Comparison of ENCODE assay signal across 8 mouse cellular contexts in genomic region chr4:43442456-43443361, GRCm38 (mm10). TPM values are rescaled to one million over a fixed set of nuclear protein-coding genes. Genes with fewer than 3 reads are reported as not detected.
A peak's percentile ranks its signal among the peaks of the same experiment; 100 is the strongest.
DNase-seq lines count a peak whose midpoint lies in the region; ATAC-seq and TF ChIP-seq lines count a peak whose summit lies in the region.

No protein-coding gene starts in this region.

- TF ChIP-seq CTCF in left cerebral cortex, adult 2 months (IDR thresholded peaks at IDR 0.05) = no peak

- H3K27me3 ChIP-seq in hindbrain, embryonic 15.5 days = no peaks in the 10 kb centered on the region

- peak overlapping the region; percentile 96 for H3K9ac ChIP-seq in hindbrain, embryonic 15.5 days

- peak; percentile 78 for ATAC-seq in hindbrain, embryonic 15.5 days (ENCODE audit: low FRiP score, low read depth)

- H3K27ac ChIP-seq in hindbrain, embryonic 15.5 days (replicated peaks) = peak overlapping the region; percentile 96
- H3K27ac ChIP-seq in left cerebral cortex, adult 2 months = peak overlapping the region; percentile 94
- peak overlapping the region; percentile 55 for H3K27ac ChIP-seq in macrophage

- peaks cover 18% of the 10 kb centered on the region for H3K4me1 ChIP-seq in hindbrain, embryonic 15.5 days (replicated peaks)

- peak overlapping the region; percentile 85 for H3K4me2 ChIP-seq in hindbrain, embryonic 15.5 days

- intact Hi-C loops in left cerebral cortex, adult 2 months (cut with DNase I) = loop anchor here (1.0 to 5.0 kb wide), 6 partner anchors 36 to 270 kb away; partner anchors contain the start of genes Creb3, Gba2, Hint2 and Olfr71

- peak overlapping the region; percentile 75 for H3K4me3 ChIP-seq in hindbrain, embryonic 15.5 days
- peak overlapping the region; percentile 82 for H3K4me3 ChIP-seq in left cerebral cortex, adult 2 months
- peak overlapping the region; percentile 66 for H3K4me3 ChIP-seq in macrophage (ENCODE audit: inconsistent target)

- H3K79me2 ChIP-seq in macrophage (ENCODE audit: inconsistent target) = peaks cover 15% of the 10 kb centered on the region

- no peaks in the 10 kb centered on the region for H3K9me3 ChIP-seq in hindbrain, embryonic 15.5 days

- under 1% methylated on average over 68 of the region's 88 CpGs for WGBS in hindbrain, embryonic 15.5 days
- WGBS in macrophage (ENCODE audit: missing documents) = under 1% methylated on average over 88 of the region's 88 CpGs

- peaks cover 28% of the 10 kb centered on the region for H3K36me3 ChIP-seq in hindbrain, embryonic 15.5 days
- peaks cover 21% of the 10 kb centered on the region for H3K36me3 ChIP-seq in macrophage (ENCODE audit: inconsistent target)

- DNase-seq in NIH3T3 (ENCODE audit: low read depth) = peak; percentile 85
- DNase-seq in cerebellum, adult 8-10 months = peak; percentile 73
- DNase-seq in forelimb bud, embryonic 11.5 days (ENCODE audit: low read depth, low spot score) = peak; percentile 75
- peak; percentile 72 to 81 for DNase-seq in left cerebral cortex, adult 2 months (ENCODE audit: extremely low spot score in 1 of 2, low spot score in 2 of 2)
- peak; percentile 76 to 79 for DNase-seq in right cerebral cortex, postnatal 10 days (ENCODE audit: low spot score in 2 of 2)
- peak; percentile 73 to 75 for DNase-seq in urinary bladder, postnatal 4 days (ENCODE audit: low spot score in 2 of 2)

RNA-seq across cellular contexts. Expression of gene Tesk1, which starts 1.0 kb away (rescaled TPM):
- 16.2 and 16.8 TPM in 2 replicates for polyA plus RNA-seq in hindbrain, embryonic 15.5 days (2015; fragmentation: Nextera tagmentation; extraction: Ambion mirVana)
- total RNA-seq in left cerebral cortex, adult 2 months (2021) = 100 to 1,000 TPM; 102 to 103 TPM
- total RNA-seq in macrophage (2018; cell fraction: chromatin; rRNA removed) = 10 to 100 TPM in 25 of 26 experiments, 1 to 10 TPM in 1; 6.5 to 65.0 (median 35.2) TPM
- 10 to 100 TPM; 33.5 to 59.0 (median 44.7) TPM for total RNA-seq in macrophage (2018; cell fraction: cytosol; rRNA removed)
- 10 to 100 TPM; 20.1 to 53.9 (median 36.3) TPM for total RNA-seq in macrophage (2018; cell fraction: nucleus; rRNA removed)
- polyA plus RNA-seq in macrophage (2018) = 40.0 to 51.6 TPM (median 50.0 TPM) in 3 replicates

RNA-seq across cellular contexts. Expression of gene Cd72, which starts 11.7 kb away (rescaled TPM):
- polyA plus RNA-seq in hindbrain, embryonic 15.5 days (2015; fragmentation: Nextera tagmentation; extraction: Ambion mirVana) = 5.3 and 5.7 TPM in 2 replicates
- total RNA-seq in left cerebral cortex, adult 2 months (2021) = 1 to 10 TPM; 1.1 to 1.4 TPM
- total RNA-seq in macrophage (2018; cell fraction: chromatin; rRNA removed) = 100 to 1,000 TPM in 20 of 26 experiments, 10 to 100 TPM in 6; 23.1 to 382 (median 173) TPM
- total RNA-seq in macrophage (2018; cell fraction: cytosol; rRNA removed) = 100 to 1,000 TPM in 13 of 26 experiments, 10 to 100 TPM in 13; 47.9 to 276 (median 118) TPM
- 100 to 1,000 TPM in 21 of 26 experiments, 10 to 100 TPM in 5; 42.9 to 554 (median 170) TPM for total RNA-seq in macrophage (2018; cell fraction: nucleus; rRNA removed)
- polyA plus RNA-seq in macrophage (2018) = 155 to 199 TPM (median 157 TPM) in 3 replicates

RNA-seq across cellular contexts. Expression of gene Fam166b, which starts 13.8 kb away (rescaled TPM):
- polyA plus RNA-seq in hindbrain, embryonic 15.5 days (2015; fragmentation: Nextera tagmentation; extraction: Ambion mirVana) = 0.79 and 1.5 TPM in 2 replicates
- 1 to 10 TPM in 1 of 2 experiments, under 1 TPM in 1; 0.68 to 1.3 TPM for total RNA-seq in left cerebral cortex, adult 2 months (2021)
- not detected for total RNA-seq in macrophage (2018; cell fraction: chromatin; rRNA removed)
- not detected for total RNA-seq in macrophage (2018; cell fraction: cytosol; rRNA removed)
- total RNA-seq in macrophage (2018; cell fraction: nucleus; rRNA removed) = not detected
- not detected in 3 replicates for polyA plus RNA-seq in macrophage (2018)

RNA-seq across cellular contexts. Expression of gene Sit1, which starts 40.8 kb away (rescaled TPM):
- polyA plus RNA-seq in hindbrain, embryonic 15.5 days (2015; fragmentation: Nextera tagmentation; extraction: Ambion mirVana) = 0.13 TPM in 1 of 2 replicates, not detected in the other
- total RNA-seq in left cerebral cortex, adult 2 months (2021) = not detected
- total RNA-seq in macrophage (2018; cell fraction: chromatin; rRNA removed) = not detected
- not detected for total RNA-seq in macrophage (2018; cell fraction: cytosol; rRNA removed)
- not detected for total RNA-seq in macrophage (2018; cell fraction: nucleus; rRNA removed)
- not detected in 3 replicates for polyA plus RNA-seq in macrophage (2018)

RNA-seq across cellular contexts. Expression of gene Ccdc107, which starts 50.0 kb away (rescaled TPM):
- polyA plus RNA-seq in hindbrain, embryonic 15.5 days (2015; fragmentation: Nextera tagmentation; extraction: Ambion mirVana) = 79.2 and 84.0 TPM in 2 replicates
- total RNA-seq in left cerebral cortex, adult 2 months (2021) = 10 to 100 TPM; 28.1 to 31.8 TPM
- 10 to 100 TPM in 21 of 26 experiments, 1 to 10 TPM in 5; 3.7 to 31.8 (median 17.7) TPM for total RNA-seq in macrophage (2018; cell fraction: chromatin; rRNA removed)
- total RNA-seq in macrophage (2018; cell fraction: cytosol; rRNA removed) = 10 to 100 TPM; 15.7 to 30.8 (median 22.4) TPM
- total RNA-seq in macrophage (2018; cell fraction: nucleus; rRNA removed) = 10 to 100 TPM in 25 of 26 experiments, 1 to 10 TPM in 1; 7.9 to 38.1 (median 20.2) TPM
- 24.0 to 38.6 TPM (median 24.2 TPM) in 3 replicates for polyA plus RNA-seq in macrophage (2018)

Comparison
In these comparisons a context has a peak if more than half of its experiments do, and no peak if none do; other contexts are left out.
1. Peak in every context shown above with its lines: DNase-seq, ATAC-seq, H3K4me3 ChIP-seq and H3K27ac ChIP-seq.
2. RNA of gene Cd72, which starts 11.7 kb away (polyA plus RNA-seq): 155 to 199 TPM in macrophage; 5.3 to 5.7 TPM in hindbrain, embryonic 15.5 days; every median in the first group is over 10 times any median in the second.